Mouse (Mus musculus): Measurements from ENCODE around the gene Optc. TPM values are rescaled to one million over a fixed set of nuclear protein-coding genes. Genes with fewer than 3 reads are reported as not detected.

The Optc gene
- polyA plus RNA-seq, 1 experiment from 2014 or later = 1.3 TPM

- Histone ChIP-seq H3K27ac (replicated peaks) (peak within 1 kb of the TSS; percentile 41), H3K4me1 (replicated peaks; ENCODE audit: control insufficient read depth, insufficient read depth) (peaks cover 8% of the 10 kb centered on the region; the same call in 1 of the 2 replicates), H3K4me3 (ENCODE audit: low read depth, low read length) (no peak within 1 kb of the TSS), H3K36me3 (ENCODE audit: control insufficient read depth, insufficient read depth, low read length) (no peaks in the 10 kb centered on the region), H3K4me2 (replicated peaks; ENCODE audit: low read depth) (peak within 1 kb of the TSS; percentile 26), H3K9me3 (ENCODE audit: control insufficient read depth, low read length) (no peaks in the 10 kb centered on the region), H3K9ac (ENCODE audit: low read length) (peak within 1 kb of the TSS; percentile 28; the same call in 1 of the 2 replicates), H3K27me3 (ENCODE audit: control insufficient read depth, insufficient read depth, low read length) (no peaks in the 10 kb centered on the region)
- 4% methylated on average over 8 of the region's 8 CpGs for WGBS
- DNase-seq (ENCODE audit: low spot score) = no peak
- ATAC-seq (ENCODE audit: low FRiP score, low TSS enrichment) = peak; percentile 54; the same call in 1 of the 2 replicates
- no peak for TF ChIP-seq EP300 (optimal IDR thresholded peaks at IDR 0.05)
These were observed 13.5 kb upstream of the Optc start, which contains the start of gene Prelp for GRCm38 (mm10) chr1:133921304-133921751. Gene Prelp (minus strand): TSS chr1:133921414.

- 26% methylated on average over 3 of the region's 3 CpGs for WGBS
- Histone ChIP-seq H3K4me3 (ENCODE audit: low read depth, low read length) (no peak overlapping the region), H3K9ac (ENCODE audit: low read length) (no peak overlapping the region), H3K9me3 (ENCODE audit: control insufficient read depth, low read length) (no peaks in the 10 kb centered on the region), H3K36me3 (ENCODE audit: control insufficient read depth, insufficient read depth, low read length) (no peaks in the 10 kb centered on the region), H3K27me3 (ENCODE audit: control insufficient read depth, insufficient read depth, low read length) (no peaks in the 10 kb centered on the region), H3K4me1 (replicated peaks; ENCODE audit: control insufficient read depth, insufficient read depth) (peaks cover 8% of the 10 kb centered on the region; the same call in 1 of the 2 replicates), H3K4me2 (replicated peaks; ENCODE audit: low read depth) (peak overlapping the region; percentile 26), H3K27ac (replicated peaks) (peak overlapping the region; percentile 41)
- ATAC-seq (ENCODE audit: low FRiP score, low TSS enrichment) (no peak), DNase-seq (ENCODE audit: low spot score) (no peak)
- TF ChIP-seq CTCF (IDR thresholded peaks at IDR 0.05; ENCODE audit: low read depth) (no peak), EP300 (optimal IDR thresholded peaks at IDR 0.05) (no peak)
These were observed 13.1 kb upstream of the Optc start for GRCm38 (mm10) chr1:133920876-133921275.

GRCm38 (mm10) chr1:133920401-133920800, 12.6 kb upstream of the Optc start:
- no peaks in the 10 kb centered on the region for H3K9me3 ChIP-seq (ENCODE audit: control insufficient read depth, low read length)
- H3K27me3 ChIP-seq (ENCODE audit: control insufficient read depth, insufficient read depth, low read length) = no peaks in the 10 kb centered on the region
- no peak for ATAC-seq (ENCODE audit: low FRiP score, low TSS enrichment)
- peak overlapping the region; percentile 26 for H3K4me2 ChIP-seq (replicated peaks; ENCODE audit: low read depth)
- 43% methylated on average over 3 of the region's 3 CpGs for WGBS
- DNase-seq (ENCODE audit: low spot score) = no peak
- no peak for TF ChIP-seq EP300 (optimal IDR thresholded peaks at IDR 0.05)
- TF ChIP-seq CTCF (IDR thresholded peaks at IDR 0.05; ENCODE audit: low read depth) = no peak
- no peaks in the 10 kb centered on the region for H3K36me3 ChIP-seq (ENCODE audit: control insufficient read depth, insufficient read depth, low read length)
- H3K4me3 ChIP-seq (ENCODE audit: low read depth, low read length) = no peak overlapping the region
- H3K27ac ChIP-seq (replicated peaks) = 0 out of 2 replicates have a peak overlapping the region, but pooled peaks have one; percentile 13
- no peak overlapping the region for H3K9ac ChIP-seq (ENCODE audit: low read length)
- peaks cover 8% of the 10 kb centered on the region; the same call in 1 of the 2 replicates for H3K4me1 ChIP-seq (replicated peaks; ENCODE audit: control insufficient read depth, insufficient read depth)

GRCm38 (mm10) chr1:133918088-133918470, 10.3 kb upstream of the Optc start:
- ATAC-seq (ENCODE audit: low FRiP score, low TSS enrichment) (no peak), DNase-seq (ENCODE audit: low spot score) (no peak)
- Histone ChIP-seq H3K4me1 (replicated peaks; ENCODE audit: control insufficient read depth, insufficient read depth) (peaks cover 8% of the 10 kb centered on the region; the same call in 1 of the 2 replicates), H3K27ac (replicated peaks) (peak overlapping the region; percentile 74), H3K27me3 (ENCODE audit: control insufficient read depth, insufficient read depth, low read length) (no peaks in the 10 kb centered on the region), H3K4me3 (ENCODE audit: low read depth, low read length) (no peak overlapping the region), H3K9ac (ENCODE audit: low read length) (peak overlapping the region; percentile 35; the same call in 1 of the 2 replicates), H3K36me3 (ENCODE audit: control insufficient read depth, insufficient read depth, low read length) (no peaks in the 10 kb centered on the region), H3K9me3 (ENCODE audit: control insufficient read depth, low read length) (no peaks in the 10 kb centered on the region), H3K4me2 (replicated peaks; ENCODE audit: low read depth) (peak overlapping the region; percentile 29; the same call in 1 of the 2 replicates)
- no peak for TF ChIP-seq EP300 (optimal IDR thresholded peaks at IDR 0.05)
- no peak for TF ChIP-seq CTCF (IDR thresholded peaks at IDR 0.05; ENCODE audit: low read depth)
- WGBS = 58% methylated on average over 6 of the region's 6 CpGs

GRCm38 (mm10) chr1:133917456-133918087, 9.8 kb upstream of the Optc start:
- DNase-seq (ENCODE audit: low spot score) (no peak), ATAC-seq (ENCODE audit: low FRiP score, low TSS enrichment) (no peak)
- WGBS = 46% methylated on average over 11 of the region's 11 CpGs
- TF ChIP-seq CTCF (IDR thresholded peaks at IDR 0.05; ENCODE audit: low read depth) (no peak), EP300 (optimal IDR thresholded peaks at IDR 0.05) (no peak)
- Histone ChIP-seq H3K9ac (ENCODE audit: low read length) (peak overlapping the region; percentile 35; the same call in 1 of the 2 replicates), H3K4me1 (replicated peaks; ENCODE audit: control insufficient read depth, insufficient read depth) (peaks cover 8% of the 10 kb centered on the region; the same call in 1 of the 2 replicates), H3K9me3 (ENCODE audit: control insufficient read depth, low read length) (no peaks in the 10 kb centered on the region), H3K4me3 (ENCODE audit: low read depth, low read length) (no peak overlapping the region), H3K27ac (replicated peaks) (peak overlapping the region; percentile 74), H3K27me3 (ENCODE audit: control insufficient read depth, insufficient read depth, low read length) (no peaks in the 10 kb centered on the region), H3K4me2 (replicated peaks; ENCODE audit: low read depth) (peak overlapping the region; percentile 29; the same call in 1 of the 2 replicates), H3K36me3 (ENCODE audit: control insufficient read depth, insufficient read depth, low read length) (no peaks in the 10 kb centered on the region)

All from stomach, postnatal 0 days (tissue).